Mouse (Mus musculus): ENCODE data around the gene Amn.

DNA sequence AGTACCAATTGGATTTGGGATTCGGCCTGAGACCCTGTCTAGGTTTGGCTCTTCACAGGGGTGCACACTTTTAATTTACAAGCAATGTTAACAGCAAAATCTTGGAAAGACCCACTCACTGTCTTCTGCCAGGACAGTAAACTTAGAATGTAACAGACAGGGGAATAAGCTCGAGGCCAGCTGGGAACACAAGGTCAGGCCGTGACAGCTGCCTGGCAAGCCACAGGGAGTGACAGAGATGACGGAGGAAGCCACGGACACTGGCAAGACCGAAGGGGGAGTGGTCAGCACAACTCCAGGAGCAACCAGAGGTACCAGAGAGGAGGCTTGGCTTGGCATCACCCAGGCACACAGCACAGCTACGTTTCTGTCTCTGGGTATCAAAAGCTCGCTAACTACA, 35.9 kb downstream of the Amn start:
- TF ChIP-seq POLR2A (IDR thresholded peaks at IDR 0.05; ENCODE audit: borderline replicate concordance, control insufficient read depth, low read depth, low read length) (no peak), CTCF (IDR thresholded peaks at IDR 0.05; ENCODE audit: control insufficient read depth, insufficient read depth, low read length) (no peak)

All from bone marrow, adult 2 months (tissue).